In the genomic region with DNA sequence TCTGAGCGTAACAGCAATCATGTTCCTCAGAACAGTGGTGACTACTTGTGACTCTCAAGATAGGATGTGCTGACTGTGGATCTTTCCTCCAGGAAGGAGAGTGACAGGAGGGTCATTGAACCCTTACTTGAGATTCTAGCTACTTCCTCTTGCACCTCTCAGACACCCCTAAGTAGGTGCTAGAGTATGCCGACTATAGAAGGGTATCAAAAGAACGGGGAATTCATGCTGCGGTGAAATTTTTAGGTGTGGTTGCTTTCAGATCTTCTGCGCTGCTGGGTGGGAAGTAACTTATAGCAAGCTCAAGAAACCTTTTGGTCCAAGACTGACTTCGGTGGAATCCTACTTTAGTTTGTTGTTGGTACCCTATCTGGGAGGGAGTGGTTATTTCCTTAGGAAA, we compare ENCODE assay signal across 9 mouse cellular contexts. TPM values are rescaled to one million over a fixed set of nuclear protein-coding genes. Genes with fewer than 3 reads are reported as not detected.
A peak's percentile ranks its signal among the peaks of the same experiment; 100 is the strongest.
DNase-seq lines count a peak whose midpoint lies in the region; ATAC-seq and TF ChIP-seq lines count a peak whose summit lies in the region.
"Had no signal": no experiment of that assay in that cellular context is flagged by ENCODE, and none has a peak within 500 bp of the region (broad histone marks: within the 10 kb centered on the region; RNA-seq: fewer than 3 reads in every experiment).

No protein-coding gene starts in this region.

- ATAC-seq in heart, embryonic 13.5 days (ENCODE audit: extremely low read depth, insufficient number of reproducible peaks, low FRiP score, low TSS enrichment), result no peak
- ATAC-seq in intestine, embryonic 15.5 days, result no peak
- ATAC-seq in neural tube, embryonic 13.5 days (ENCODE audit: low read depth), result no peak

- peak overlapping the region; percentile 93 for H3K4me3 ChIP-seq in heart, embryonic 13.5 days
- peak overlapping the region; percentile 73 to 77 for H3K4me3 ChIP-seq in MEL (ENCODE audit: control insufficient read depth in 1 of 2, insufficient read depth in 1 of 2, low read depth in 2 of 2, low read length in 2 of 2)
- no peak overlapping the region for H3K4me3 ChIP-seq in intestine, embryonic 15.5 days (replicated peaks)
- peak overlapping the region; percentile 92; the same call in 1 of the 2 replicates for H3K4me3 ChIP-seq in neural tube, embryonic 13.5 days
- H3K4me3 ChIP-seq in cerebellum, adult 2 months (replicated peaks; ENCODE audit: insufficient read depth, low read depth, low read length), result no peak overlapping the region

- 74% methylated on average over 6 of the region's 6 CpGs for WGBS in heart, embryonic 13.5 days
- 86% methylated on average over 6 of the region's 6 CpGs for WGBS in intestine, embryonic 15.5 days
- WGBS in neural tube, embryonic 13.5 days, result 93% methylated on average over 6 of the region's 6 CpGs
- WGBS in cerebellum, adult 2 months, result 97% methylated on average over 6 of the region's 6 CpGs

- peak overlapping the region; percentile 97; the same call in 1 of the 2 replicates for H3K27ac ChIP-seq in heart, embryonic 13.5 days (replicated peaks)
- H3K27ac ChIP-seq in MEL (ENCODE audit: control insufficient read depth, low read depth, low read length), result peak overlapping the region; percentile 95
- H3K27ac ChIP-seq in intestine, embryonic 15.5 days, result no peak overlapping the region
- no peak overlapping the region for H3K27ac ChIP-seq in neural tube, embryonic 13.5 days (replicated peaks)
- no peak overlapping the region; the same call in 1 of the 2 replicates for H3K27ac ChIP-seq in cerebellum, adult 2 months (ENCODE audit: insufficient read depth, low read length)

- peaks cover 30% of the 10 kb centered on the region for H3K79me2 ChIP-seq in MEL (ENCODE audit: control insufficient read depth, insufficient read depth, low read length, poor library complexity)

- no peaks in the 10 kb centered on the region for H3K9me3 ChIP-seq in heart, embryonic 13.5 days
- no peaks in the 10 kb centered on the region for H3K9me3 ChIP-seq in MEL (replicated peaks; ENCODE audit: insufficient read depth, low read length)
- H3K9me3 ChIP-seq in intestine, embryonic 15.5 days, result no peaks in the 10 kb centered on the region
- H3K9me3 ChIP-seq in neural tube, embryonic 13.5 days, result no peaks in the 10 kb centered on the region

- no peak for TF ChIP-seq CTCF in MEL (IDR thresholded peaks at IDR 0.05 in 2 of 3, conservative IDR thresholded peaks at IDR 0.05 in 1 of 3; ENCODE audit: control insufficient read depth in 1 of 3, insufficient read depth in 1 of 3, low read depth in 2 of 3, low read length in 3 of 3, poor library complexity in 1 of 3, severe bottlenecking in 1 of 3)
- no peak for TF ChIP-seq CTCF in cerebellum, adult 2 months (IDR thresholded peaks at IDR 0.05; ENCODE audit: borderline replicate concordance, insufficient read depth, low read depth, low read length)

- TF ChIP-seq POLR2A in MEL (IDR thresholded peaks at IDR 0.05; ENCODE audit: control insufficient read depth in 1 of 2, insufficient read depth in 1 of 2, low read depth in 1 of 2, low read length in 2 of 2, poor library complexity in 1 of 2), result no peak
- no peak for TF ChIP-seq POLR2A in cerebellum, adult 2 months (IDR thresholded peaks at IDR 0.05; ENCODE audit: borderline replicate concordance, insufficient read depth, low read length)

- H3K9ac ChIP-seq in heart, embryonic 13.5 days, result peak overlapping the region; percentile 96; the same call in 1 of the 2 replicates
- peak overlapping the region; percentile 89 for H3K9ac ChIP-seq in MEL (ENCODE audit: control insufficient read depth, low read depth, low read length, poor library complexity, severe bottlenecking)
- H3K9ac ChIP-seq in intestine, embryonic 15.5 days, result no peak overlapping the region
- H3K9ac ChIP-seq in neural tube, embryonic 13.5 days, result 0 out of 2 replicates have a peak overlapping the region, but pooled peaks have one; percentile 98

- peak overlapping the region; percentile 81 for H3K4me2 ChIP-seq in heart, embryonic 13.5 days
- H3K4me2 ChIP-seq in intestine, embryonic 15.5 days (replicated peaks), result peak overlapping the region; percentile 75
- H3K4me2 ChIP-seq in neural tube, embryonic 13.5 days, result peak overlapping the region; percentile 72; the same call in 1 of the 2 replicates

- intact Hi-C loops in heart, postnatal 36 days (cut with DNase I), result loop anchor here (2.0 kb wide), 2 partner anchors 49 to 87 kb away; no protein-coding TSS in a partner anchor

- TF ChIP-seq EP300 in MEL (IDR thresholded peaks at IDR 0.05; ENCODE audit: low read depth in 1 of 2, low read length in 2 of 2), result peak in 1 of 2 experiments; percentile 43; a peak in 1 of 4 replicates

- DNase-seq in heart, postnatal 36 days, result no peak
- DNase-seq in MEL (ENCODE audit: low read depth, low spot score), result peak; percentile 79
- no peak for DNase-seq in adrenal gland, adult 18-20 months (ENCODE audit: low spot score in 2 of 2)
- no peak for DNase-seq in urinary bladder, postnatal 10 days (ENCODE audit: low spot score)
- no peak for DNase-seq in cerebellum, adult 2 months

- no peak for TF ChIP-seq RAD21 in MEL (IDR thresholded peaks at IDR 0.05; ENCODE audit: low read depth, low read length)

- H3K27me3 ChIP-seq in heart, embryonic 13.5 days (replicated peaks), result no peaks in the 10 kb centered on the region
- H3K27me3 ChIP-seq in MEL (ENCODE audit: control insufficient read depth in 1 of 2, insufficient read depth in 2 of 2, low read length in 2 of 2), result no peaks in the 10 kb centered on the region
- no peaks in the 10 kb centered on the region for H3K27me3 ChIP-seq in intestine, embryonic 15.5 days (replicated peaks)
- no peaks in the 10 kb centered on the region for H3K27me3 ChIP-seq in neural tube, embryonic 13.5 days
- H3K27me3 ChIP-seq in cerebellum, adult 2 months (ENCODE audit: control insufficient read depth, insufficient read depth, low read length), result no peaks in the 10 kb centered on the region
- H3K27me3 ChIP-seq: Patski had no signal

- H3K4me1 ChIP-seq in heart, embryonic 13.5 days, result peaks cover 34% of the 10 kb centered on the region
- H3K4me1 ChIP-seq in MEL (ENCODE audit: control insufficient read depth in 1 of 2, insufficient read depth in 2 of 2, low read length in 2 of 2), result peaks cover 7 to 16% of the 10 kb centered on the region in 2 experiments
- H3K4me1 ChIP-seq in intestine, embryonic 15.5 days (replicated peaks), result peaks cover 5% of the 10 kb centered on the region; the same call in 1 of the 2 replicates
- H3K4me1 ChIP-seq in neural tube, embryonic 13.5 days (replicated peaks), result peaks cover 33% of the 10 kb centered on the region
- H3K4me1 ChIP-seq in cerebellum, adult 2 months (ENCODE audit: control insufficient read depth, insufficient read depth, low read length), result no peaks in the 10 kb centered on the region; the same call in 1 of the 2 replicates

- no peaks in the 10 kb centered on the region for H3K36me3 ChIP-seq in heart, embryonic 13.5 days
- H3K36me3 ChIP-seq in MEL (ENCODE audit: control insufficient read depth in 1 of 2, insufficient read depth in 2 of 2, low read length in 2 of 2), result peaks cover 0 to 29% of the 10 kb centered on the region in 2 experiments; a peak in 2 of 4 replicates
- H3K36me3 ChIP-seq in intestine, embryonic 15.5 days, result no peaks in the 10 kb centered on the region
- H3K36me3 ChIP-seq in neural tube, embryonic 13.5 days, result no peaks in the 10 kb centered on the region

TF ChIP-seq in MEL, 35 proteins besides CTCF, POLR2A, EP300 and RAD21:
- 0 out of 2 replicates have a peak, but pooled peaks have one; percentile 5 for TF ChIP-seq MYC (IDR thresholded peaks at IDR 0.05; ENCODE audit: low read depth, low read length)
- TF ChIP-seq TBP (IDR thresholded peaks at IDR 0.05; ENCODE audit: low read depth, low read length), result peak; percentile 28; the same call in 1 of the 2 replicates
- no peak for TF ChIP-seq MEF2A (IDR thresholded peaks at IDR 0.05; ENCODE audit: extremely low read depth, insufficient replicate concordance, low read depth, low read length, poor library complexity, severe bottlenecking)
- no peak for TF ChIP-seq E2F4 (IDR thresholded peaks at IDR 0.05; ENCODE audit: borderline replicate concordance, low read depth, low read length)
- TF ChIP-seq MAZ (IDR thresholded peaks at IDR 0.05; ENCODE audit: low read depth, low read length), result no peak
- TF ChIP-seq MXI1 (IDR thresholded peaks at IDR 0.05; ENCODE audit: low read depth, low read length), result 0 out of 2 replicates have a peak, but pooled peaks have one; percentile 11
- 0 out of 2 replicates have a peak, but pooled peaks have one; percentile 6 for TF ChIP-seq TCF12 (IDR thresholded peaks at IDR 0.05; ENCODE audit: low read depth, low read length)
- TF ChIP-seq JUND (IDR thresholded peaks at IDR 0.05; ENCODE audit: low read depth, low read length), result no peak
- no peak for TF ChIP-seq POLR2AphosphoS2 (IDR thresholded peaks at IDR 0.05; ENCODE audit: low read length)
- no peak for TF ChIP-seq GABPA (IDR thresholded peaks at IDR 0.05; ENCODE audit: low read depth, low read length)
- TF ChIP-seq SIN3A (IDR thresholded peaks at IDR 0.05; ENCODE audit: low read length), result peak; percentile 43; the same call in 1 of the 2 replicates
- 0 out of 2 replicates have a peak, but pooled peaks have one; percentile 8 for TF ChIP-seq CHD1 (IDR thresholded peaks at IDR 0.05; ENCODE audit: low read depth, low read length)

RNA-seq across cellular contexts. Expression of gene Cd47, which starts 53.9 kb away (rescaled TPM):
- 46.2 and 56.1 TPM in 2 replicates for polyA plus RNA-seq in heart, embryonic 13.5 days (2015; fragmentation: Nextera tagmentation; extraction: Ambion mirVana)
- 10 to 100 TPM; 82.9 to 83.0 TPM for total RNA-seq in heart, postnatal 36 days (2021)
- total RNA-seq in MEL (2012; rRNA removed), result 57.5 and 86.6 TPM in 2 replicates
- polyA plus RNA-seq in MEL (2012; ENCODE audit: insufficient read depth in 1 of 2, insufficient read length in 2 of 2, low read depth in 1 of 2, low replicate concordance in 2 of 2, missing spikeins in 1 of 2), result 10 to 100 TPM; 45.9 to 51.7 TPM
- polyA plus RNA-seq in intestine, embryonic 15.5 days (2015; fragmentation: Nextera tagmentation; extraction: Ambion mirVana), result 79.0 and 85.0 TPM in 2 replicates
- 103 and 106 TPM in 2 replicates for polyA plus RNA-seq in neural tube, embryonic 13.5 days (2015; fragmentation: Nextera tagmentation; extraction: Ambion mirVana)
- total RNA-seq in adrenal gland, adult 18-20 months (2021), result 100 to 1,000 TPM in 1 of 2 experiments, 10 to 100 TPM in 1; 87.8 to 195 TPM
- polyA plus RNA-seq in cerebellum, adult 2 months (2012; rRNA removed), result 123 and 133 TPM in 2 replicates

Comparison
In these comparisons a context has a peak if more than half of its experiments do, and no peak if none do; other contexts are left out.
1. H3K27ac ChIP-seq: peak in heart, embryonic 13.5 days (single experiment) and MEL (single experiment); none in intestine, embryonic 15.5 days (single experiment), neural tube, embryonic 13.5 days (single experiment) and cerebellum, adult 2 months (single experiment).
2. H3K4me3 ChIP-seq: peak in heart, embryonic 13.5 days (single experiment), MEL (2 of 2) and neural tube, embryonic 13.5 days (single experiment); none in intestine, embryonic 15.5 days (single experiment) and cerebellum, adult 2 months (single experiment).
3. Peak in every context shown above with its lines, with median percentiles within 50 percentile points of each other: H3K4me2 ChIP-seq.